Mouse (Mus musculus): ENCODE measurements around the gene Peli3.
"Not testable (repeated sequence)": the region's sequence is repeated elsewhere in the genome, so short reads cannot be mapped to it uniquely, and the experiment has no call there.

The Peli3 gene

DNA sequence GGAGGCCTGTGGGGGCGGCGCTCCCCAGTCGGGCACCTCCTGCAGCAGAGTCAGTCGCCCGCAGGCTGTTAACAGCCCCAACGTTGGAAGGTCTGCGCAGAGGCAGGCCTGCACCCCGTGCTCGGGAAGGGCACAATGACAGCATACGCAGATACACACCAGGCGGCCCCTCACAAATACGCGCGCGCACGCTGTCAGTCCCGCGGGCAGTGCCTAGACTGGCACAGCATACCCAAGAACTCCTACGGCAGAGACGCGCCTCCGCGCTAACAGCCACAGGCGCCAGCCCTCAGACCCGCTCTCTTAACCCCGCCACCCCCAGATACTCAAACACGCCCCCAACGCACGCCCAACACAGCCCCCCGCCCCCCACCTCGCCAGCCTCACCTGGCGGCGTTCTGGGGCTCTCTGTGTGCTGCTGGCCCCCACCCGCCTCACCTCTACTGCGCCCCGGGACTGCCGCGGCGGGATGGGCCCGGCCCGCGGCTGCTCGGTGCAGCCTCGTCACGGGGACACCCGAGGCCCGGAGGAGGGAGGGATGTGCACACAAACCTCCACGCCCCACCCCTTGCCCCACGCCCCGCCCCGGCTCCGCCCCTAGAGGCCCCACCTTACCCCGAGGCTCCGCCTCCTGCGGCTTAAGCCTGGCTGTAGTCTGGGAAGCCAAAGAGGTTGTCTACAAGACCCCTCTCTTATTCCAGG is at the start of gene Peli3:
Peli3 (minus strand) TSS at position 577 of the 702 bp plus-strand sequence.
- peak; percentile 79 for DNase-seq (ENCODE audit: low spot score)

DNA sequence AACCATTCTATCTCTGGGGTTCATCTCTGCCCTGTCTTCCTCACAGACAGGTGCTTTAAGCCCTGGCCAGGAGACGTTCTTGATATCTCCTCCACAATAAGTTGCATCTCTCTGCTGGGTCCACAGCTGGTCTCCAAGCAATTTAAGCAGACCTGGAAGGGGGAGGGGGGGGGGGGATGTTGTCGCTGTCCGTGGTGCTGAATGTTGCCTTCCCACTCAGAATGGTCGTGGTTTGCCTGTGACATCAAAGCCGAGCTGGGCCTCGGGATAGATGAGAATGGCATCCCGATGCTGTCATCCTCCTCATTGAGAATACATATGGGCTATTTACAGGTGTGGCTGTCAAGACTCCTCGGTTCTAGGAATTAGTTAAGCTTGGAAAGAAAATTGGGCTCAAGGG is 49.4 kb upstream of the Peli3 start:
- DNase-seq (ENCODE audit: low spot score) = no peak

DNA sequence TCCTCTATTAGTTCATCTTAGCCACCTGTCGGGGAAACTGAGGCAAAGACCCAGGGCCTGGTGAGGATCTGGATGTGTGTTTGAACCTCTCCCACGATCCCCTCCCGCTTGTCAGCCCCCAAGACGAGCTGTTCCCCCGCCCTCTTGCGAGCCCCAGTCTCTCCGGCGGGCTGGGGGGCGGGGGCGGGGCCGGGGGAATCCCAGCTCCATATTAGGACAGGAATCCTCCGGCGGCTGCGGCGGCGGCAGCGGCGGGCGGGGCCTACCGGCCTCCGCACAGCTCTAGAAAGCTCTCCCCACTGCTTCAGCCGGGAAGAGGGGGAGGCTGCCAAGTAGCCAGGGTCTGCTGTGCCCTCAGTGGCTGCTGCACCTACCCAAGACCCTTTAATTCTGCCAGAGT is 47.8 kb upstream of the Peli3 start:
- DNase-seq (ENCODE audit: low spot score) = no peak

DNA sequence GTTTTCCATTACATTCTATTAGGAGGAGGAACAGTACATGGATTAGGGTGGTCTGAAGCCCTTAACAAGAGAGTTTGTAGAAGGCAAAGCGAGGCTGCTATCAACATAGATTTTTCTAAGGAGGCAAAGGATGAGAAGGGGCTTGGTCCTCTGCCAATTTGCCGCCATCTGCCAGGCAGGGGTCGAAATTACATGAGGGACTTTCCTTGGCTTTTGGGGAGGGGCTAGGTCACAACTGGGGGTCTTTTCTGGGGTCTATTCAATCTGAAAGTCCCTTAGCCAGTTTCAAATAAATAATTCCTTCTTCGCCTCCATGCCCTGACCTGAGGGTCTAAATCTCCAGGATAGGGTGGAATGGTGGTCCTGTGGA is 47.3 kb upstream of the Peli3 start, which contains the start of gene Npas4:
Npas4 (minus strand) TSS at position 61 of the 370 bp plus-strand sequence.
- DNase-seq (ENCODE audit: low spot score) = no peak

DNA sequence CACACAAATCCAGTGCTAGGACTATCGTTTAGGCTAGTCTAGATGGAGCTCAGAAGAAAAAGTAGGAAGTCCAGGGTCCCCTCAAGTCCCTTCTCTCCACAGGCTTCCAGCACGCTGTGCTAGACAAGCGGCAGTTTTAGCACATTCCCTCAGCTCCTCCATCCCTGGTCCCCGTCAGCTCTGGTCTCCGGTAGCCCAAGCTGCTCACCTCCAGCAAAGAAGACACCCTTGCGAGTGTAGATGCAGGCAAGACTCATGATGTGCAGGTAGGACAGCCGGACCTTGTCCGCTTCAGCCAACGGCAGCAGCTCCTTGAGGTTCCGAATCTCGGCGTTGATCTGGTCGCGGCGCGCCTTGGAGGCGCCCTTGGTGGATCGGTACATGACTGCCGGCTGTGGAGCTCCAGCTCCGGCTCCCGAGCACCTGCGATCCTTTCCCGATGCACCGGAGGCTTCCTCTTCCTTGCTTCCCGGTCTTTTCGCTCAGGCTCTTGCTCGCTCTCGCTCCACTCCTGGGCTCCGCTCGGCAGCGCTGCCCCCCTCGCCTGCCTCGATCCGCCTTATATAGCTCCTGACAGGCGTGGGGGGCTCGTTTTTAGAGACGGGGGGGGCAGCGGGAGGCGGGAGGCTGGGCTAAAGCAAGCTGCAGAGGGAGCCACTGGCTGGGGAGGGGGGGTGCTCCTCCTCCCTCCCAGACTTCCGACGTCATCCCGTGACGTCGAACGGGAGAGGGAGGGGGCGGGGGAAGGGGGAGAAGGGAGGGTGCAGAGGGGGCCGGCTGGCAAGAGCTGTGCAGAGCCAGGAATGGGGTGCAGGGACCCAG is 46.7 kb upstream of the Peli3 start:
- no peak for DNase-seq (ENCODE audit: low spot score)

DNA sequence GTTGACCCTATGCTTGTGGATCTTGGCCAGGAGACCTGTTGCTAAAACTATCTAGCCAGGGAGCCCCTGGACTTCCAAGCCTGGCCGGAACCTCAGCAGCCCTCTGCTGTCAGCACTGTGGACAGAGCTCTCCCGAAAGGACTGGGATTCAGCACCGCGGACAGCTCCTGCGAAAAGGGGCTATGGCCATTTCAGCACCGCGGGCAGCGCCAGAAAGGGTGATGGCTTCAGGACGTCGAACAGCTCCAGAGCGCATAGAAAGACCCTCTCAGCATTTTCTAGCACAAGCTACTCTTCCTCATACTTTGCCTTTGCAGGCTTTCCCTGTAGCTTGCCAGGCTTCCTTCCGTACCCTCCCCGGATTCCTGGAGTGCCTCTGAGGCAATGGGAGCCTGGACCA is 46.1 kb upstream of the Peli3 start:
- peak; percentile 99 for DNase-seq (ENCODE audit: low spot score)

DNA sequence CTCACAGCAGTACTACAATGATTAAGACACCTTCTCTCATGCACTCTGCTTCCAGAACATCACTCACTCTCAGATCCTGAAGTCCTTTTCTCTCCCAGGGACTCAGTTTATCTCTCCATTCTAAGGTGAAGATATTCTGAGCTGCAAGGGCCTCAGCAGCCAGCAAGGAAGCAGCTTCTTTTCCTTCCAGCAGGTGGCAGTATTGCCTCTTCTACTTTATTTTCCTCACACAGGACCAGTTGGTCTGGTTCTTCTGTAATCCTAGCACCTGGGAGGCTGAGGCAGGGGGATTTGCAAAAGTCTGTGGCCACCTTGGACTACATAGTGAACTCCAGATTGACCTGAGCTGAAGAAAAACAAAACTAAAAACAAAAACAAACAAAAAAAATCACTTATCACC is 38.8 kb upstream of the Peli3 start:
- peak; percentile 34 for DNase-seq (ENCODE audit: low spot score)

DNA sequence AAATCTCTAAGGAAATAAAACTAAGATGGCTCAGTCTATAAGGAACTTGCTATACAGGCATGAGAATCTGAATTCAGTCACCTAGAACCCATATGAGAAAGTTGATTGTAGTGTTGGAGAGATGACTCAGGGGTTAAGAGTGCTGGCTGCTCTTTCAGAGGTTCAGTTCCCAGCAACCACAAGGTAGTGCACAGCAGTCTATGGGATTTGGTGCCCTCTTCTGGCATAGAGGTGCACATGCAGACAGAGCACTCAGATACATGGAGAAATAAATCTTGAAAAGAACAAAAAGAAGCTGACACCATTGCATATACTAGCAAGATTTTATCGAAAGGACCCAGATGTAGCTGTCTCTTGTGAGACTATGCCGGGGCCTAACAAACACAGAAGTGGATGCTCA is 25.3 kb upstream of the Peli3 start:
- DNase-seq (ENCODE audit: low spot score) = no peak

DNA sequence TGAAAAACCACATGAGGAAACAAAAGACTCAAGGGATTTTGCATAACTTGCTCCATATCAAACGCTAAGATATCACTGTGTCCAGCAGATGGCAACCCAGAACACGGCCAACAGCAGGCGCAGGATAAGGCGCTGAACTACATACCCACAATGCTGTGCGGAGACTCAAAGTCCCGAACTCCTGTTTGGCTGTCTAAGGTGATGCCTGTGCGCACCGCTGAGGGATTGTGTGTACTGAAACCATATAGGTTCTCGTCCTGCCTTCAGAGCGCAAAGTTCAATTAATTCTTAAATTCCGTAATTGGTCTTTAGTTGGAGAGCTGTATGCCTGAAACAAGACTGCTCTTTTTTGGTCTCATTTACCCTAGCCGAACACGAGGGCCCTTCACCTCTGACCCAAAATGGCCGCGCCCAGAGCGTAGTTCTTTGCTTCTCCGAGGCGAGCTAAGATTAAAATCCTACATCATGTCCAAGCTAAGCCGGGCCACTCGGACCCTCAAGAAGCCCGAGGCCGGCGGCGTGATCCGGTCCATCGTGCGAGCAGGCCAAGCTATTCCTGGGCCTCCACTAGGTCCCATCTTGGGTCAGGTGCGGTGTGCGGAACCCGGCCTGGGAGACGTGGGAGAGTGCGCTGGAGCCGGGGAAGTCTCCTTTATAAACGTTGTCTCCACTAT is 19.1 kb upstream of the Peli3 start, which contains the start of gene Mrpl11:
Mrpl11 (plus strand) TSS at position 220 of the 674 bp plus-strand sequence.
- DNase-seq (ENCODE audit: low spot score) = peak; percentile 83

DNA sequence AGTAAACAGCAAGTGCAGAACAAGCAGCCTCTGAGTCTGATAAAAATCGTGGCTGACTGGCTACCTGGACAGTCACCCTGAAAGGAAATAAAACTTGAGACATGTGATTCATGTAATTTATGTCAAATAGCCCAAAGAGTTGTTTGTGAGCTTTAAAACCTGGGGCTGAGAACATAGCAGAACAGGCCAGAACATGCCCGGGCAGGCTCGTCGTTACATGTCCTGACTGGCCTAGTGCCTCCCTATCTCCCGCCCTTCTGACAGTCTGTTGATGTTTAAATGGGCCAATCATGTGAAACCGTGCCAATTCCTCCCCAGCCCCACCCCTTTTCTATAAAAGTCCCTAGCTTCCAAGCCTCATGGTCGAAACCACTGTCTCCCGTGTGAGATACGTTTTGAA is 5.7 kb upstream of the Peli3 start:
- not testable (repeated sequence) for DNase-seq (ENCODE audit: low spot score)

DNA sequence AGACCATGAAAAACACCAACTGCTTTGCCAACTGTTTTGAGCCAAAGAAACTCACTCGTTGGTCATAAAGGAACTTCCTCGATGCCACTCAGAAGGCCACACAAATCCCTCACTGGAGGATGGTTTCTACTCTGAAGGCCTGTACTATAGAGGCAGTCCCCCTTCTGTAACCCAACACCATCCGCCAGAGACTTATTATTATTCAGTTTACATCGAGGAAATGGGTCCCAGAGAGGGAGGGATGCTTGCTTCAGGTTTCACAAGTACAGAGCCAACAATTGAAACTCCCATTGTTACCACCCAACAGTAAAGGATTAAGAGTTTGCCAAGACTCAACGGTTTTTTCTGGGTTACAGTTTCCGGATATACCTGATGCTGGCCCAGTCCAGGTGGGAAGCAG is 2.6 kb upstream of the Peli3 start:
- no peak for DNase-seq (ENCODE audit: low spot score)

DNA sequence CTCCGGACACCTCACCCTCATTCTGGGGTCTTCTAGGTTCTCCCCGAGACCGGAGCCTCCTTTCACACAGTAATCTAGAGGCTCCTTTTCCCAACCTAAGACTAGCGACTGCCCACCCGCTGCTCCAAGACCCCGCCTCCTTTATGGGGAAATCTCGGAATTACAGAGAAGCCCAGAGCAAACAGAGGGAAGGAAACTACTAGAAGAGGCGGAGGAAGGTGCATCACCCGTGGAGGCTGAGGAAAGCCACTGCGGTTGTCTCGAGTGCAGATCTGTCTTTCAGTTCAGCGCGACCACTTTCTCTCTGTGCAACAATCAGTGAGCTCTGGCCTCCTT is 294 bp upstream of the Peli3 start:
- DNase-seq (ENCODE audit: low spot score) = no peak

DNA sequence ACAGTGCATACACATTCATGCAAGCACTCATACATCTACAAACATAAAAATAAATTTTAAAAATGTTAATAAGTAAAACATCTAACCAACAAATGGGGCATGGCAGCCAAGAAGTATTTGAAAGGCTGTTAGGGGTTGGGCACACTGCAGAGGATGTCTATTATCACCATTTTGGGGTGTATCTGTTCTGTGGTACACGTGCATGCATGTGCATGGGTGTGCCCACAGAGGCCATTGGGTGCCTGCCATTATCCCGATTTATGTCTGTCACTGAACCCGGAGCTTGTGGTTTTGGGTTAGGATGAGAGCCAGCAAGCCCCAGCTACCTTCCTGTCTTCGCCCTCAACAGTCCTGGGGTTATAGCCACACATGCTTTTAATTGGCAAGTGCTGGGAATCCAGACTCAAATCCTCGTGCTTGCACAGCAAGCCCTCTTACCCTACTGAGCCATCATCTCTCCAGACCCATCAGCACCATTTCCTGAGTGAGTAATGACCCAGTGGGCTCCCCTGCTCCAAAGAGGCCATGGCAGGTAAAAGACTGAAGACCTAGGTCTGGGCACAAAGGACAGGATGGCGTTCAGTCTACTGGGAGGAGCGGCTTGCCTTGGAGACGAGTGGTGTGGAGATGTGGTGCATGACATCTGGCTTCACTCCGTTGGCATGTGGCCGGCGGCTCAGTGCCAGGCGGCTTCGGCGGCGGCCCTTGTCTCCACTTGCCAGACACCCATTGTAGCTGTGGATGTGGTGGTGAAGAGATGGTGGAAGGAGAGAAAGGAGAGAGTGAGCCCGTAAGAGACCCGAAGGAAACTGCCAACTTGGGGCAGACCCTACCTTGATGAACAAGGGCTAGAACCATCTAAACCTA is 5.2 kb downstream of the Peli3 start:
- no peak for DNase-seq (ENCODE audit: low spot score)

DNA sequence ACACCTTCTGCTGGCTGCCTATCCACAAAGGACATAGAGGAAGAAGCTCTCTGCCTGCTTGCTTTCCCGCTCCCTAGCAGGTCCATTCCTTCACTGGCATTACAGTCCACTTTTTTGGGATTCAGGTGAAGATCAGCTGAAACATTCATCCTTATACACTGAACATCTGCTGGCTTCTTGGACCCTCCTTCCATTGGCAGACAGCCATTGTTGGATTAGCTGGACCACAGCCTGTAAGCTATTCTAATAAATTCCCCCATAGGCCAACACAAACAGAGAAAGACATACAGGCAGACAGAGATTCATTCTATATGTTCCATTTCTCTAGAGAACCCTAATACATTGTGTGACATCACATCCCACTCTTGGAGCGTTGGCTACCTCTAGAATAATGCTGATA is 6.0 kb downstream of the Peli3 start:
- DNase-seq (ENCODE audit: low spot score) = no peak

DNA sequence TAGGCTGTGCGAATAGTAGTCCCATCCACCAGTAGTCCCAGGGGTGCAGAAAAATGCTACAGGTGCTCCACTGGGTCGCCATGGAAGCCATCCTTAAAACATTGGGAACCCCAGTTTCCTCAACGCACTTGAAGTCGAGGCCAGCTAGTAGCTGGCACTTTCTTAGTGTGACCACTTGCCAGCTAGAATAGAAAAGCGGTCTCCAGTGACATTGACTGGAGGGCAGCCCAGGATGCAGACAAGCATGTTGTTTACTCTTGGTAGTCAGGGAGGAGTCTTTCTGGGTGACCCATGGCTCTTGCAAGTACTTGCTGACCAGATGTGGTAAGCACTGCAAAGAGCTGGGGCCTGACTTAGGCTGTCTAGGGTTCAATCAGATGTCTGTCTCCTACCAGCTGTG is 14.1 kb downstream of the Peli3 start:
- peak; percentile 19 for DNase-seq (ENCODE audit: low spot score)

DNA sequence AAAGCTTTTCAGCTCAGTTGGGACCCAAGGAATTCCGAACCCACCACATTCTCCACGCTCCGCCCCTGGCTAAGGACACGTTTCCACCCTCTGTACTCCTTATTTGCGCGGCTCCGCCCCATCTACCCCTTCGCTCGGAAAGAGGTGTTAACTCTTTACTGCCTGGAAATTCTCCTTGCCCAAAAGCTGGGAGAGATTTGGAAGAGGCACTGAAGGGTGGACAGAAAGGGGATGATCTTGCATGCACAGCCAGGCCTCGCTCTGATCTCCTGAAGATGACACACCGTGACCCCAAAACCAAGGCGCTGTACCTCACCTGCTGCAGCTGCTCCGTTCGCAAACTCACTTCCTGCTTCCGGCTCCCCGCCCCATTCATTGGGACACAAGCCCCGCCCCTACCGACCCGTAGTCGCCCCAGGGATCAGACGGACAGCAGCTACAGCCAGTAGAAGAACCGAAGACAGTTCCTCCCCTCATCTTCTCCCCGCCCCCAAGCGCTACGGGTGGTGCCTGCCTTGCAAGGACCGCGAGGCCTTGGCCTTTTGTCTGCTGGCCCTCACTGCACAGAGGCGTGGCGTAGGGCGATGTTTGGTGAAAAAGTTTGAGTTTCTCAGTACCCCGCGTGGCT is 14.9 kb downstream of the Peli3 start, which contains the start of gene Dpp3:
Dpp3 (minus strand) TSS at position 384 of the 628 bp plus-strand sequence.
- peak; percentile 98 for DNase-seq (ENCODE audit: low spot score)

DNA sequence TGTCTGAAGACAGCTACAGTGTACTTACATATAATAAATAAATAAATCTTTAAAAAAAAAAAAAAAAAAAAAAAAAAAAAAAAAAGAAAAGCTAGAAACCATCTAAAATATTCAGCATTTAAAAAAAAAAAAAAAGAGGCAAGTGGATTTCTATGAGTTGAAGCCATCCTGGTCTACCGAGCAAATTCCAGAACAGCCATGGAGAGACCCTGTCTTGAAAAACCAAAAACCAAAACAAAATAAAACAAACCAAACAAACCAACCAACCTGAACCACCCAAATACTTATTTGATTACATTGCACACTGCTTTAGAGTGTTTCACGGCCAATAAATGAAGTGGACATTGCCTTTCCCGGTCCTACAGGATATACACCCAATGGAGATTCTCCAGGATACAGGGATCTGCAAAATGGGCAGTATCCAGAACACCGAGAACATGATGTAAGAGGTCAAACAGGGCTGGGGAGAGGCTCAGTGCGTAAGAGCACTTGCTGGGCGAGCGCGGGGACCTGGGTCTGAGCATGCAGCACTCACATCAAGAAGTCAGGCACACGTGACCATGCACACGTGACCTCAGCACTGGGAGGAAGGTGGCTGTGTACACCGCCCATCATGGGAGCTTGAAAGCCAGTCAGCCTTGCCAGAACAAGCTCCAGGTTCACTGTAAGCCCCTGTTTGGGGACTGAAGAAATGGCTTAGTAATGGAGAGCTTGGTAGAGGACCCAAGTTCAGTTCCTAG is 17.6 kb downstream of the Peli3 start:
- DNase-seq (ENCODE audit: low spot score) = no peak

DNA sequence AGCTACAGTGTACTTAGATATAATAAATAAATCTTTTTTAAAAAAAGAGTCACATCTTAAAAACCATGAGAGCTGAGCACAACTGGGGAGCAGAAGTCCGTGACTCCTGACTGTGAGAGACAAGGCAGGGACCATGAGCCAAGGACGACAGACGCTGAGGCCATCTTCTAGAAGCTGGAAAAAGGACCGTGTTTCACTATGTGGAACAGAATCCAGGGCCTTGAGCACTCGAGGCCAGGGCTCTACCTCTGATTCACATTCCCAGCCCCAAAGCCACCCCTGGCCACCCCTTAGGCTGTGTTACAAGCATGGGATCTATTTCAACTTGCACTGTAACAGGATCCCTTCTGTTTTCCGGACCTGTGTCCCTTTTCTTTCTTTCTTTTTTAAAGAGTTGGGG is 23.3 kb downstream of the Peli3 start:
- DNase-seq (ENCODE audit: low spot score) = no peak

DNA sequence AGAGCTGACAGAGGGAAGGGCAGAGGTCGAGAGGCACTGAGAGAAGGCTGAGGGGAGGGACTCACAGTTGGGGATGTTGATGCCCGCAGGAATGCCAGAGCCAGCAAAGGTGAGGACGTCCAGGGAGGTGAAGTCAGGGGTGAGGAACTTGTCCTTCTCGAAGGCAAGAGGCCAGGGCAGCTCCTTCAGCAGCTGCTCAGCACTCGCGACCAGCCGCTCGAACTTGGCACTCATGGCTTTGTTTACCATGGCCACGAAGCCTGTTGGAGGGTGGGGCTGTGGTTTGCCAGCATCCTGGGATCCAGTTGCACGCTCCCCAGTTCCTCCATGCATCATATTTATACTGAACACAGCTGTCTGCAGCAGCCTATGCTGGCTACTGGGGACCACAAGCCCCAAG is 26.1 kb downstream of the Peli3 start:
- no peak for DNase-seq (ENCODE audit: low spot score)

DNA sequence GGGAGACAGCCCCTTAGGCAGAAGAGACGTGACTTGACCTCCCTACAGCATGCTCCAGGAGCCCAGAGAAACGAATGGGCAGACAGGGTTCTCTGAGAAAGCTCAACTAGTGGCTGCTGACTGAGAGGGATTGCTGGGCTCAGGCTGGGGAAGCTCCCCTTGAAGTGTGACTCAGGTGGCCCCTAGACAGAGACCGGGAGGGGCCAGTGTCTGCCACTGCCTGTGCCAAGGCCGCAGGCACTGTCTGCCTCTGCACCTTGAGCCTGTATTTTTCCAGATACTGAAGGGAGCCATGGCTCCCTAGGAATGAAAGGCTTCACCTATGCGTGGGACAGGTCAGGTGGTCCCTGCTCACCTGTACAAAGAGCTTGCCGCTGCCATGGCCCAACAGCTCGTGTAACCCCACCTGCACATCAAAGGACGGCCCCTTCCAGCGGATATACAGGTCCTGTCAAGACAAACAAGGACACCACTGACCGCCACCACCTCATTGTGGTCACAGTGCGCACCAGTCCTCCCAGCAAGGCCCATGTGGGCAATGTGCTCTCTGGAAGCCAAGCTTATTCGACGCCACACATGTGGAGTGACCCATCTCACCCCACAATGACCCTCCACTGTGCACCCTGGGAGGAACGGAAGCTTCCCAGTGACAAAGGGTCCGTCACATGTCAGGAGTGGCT is 26.9 kb downstream of the Peli3 start:
- no peak for DNase-seq (ENCODE audit: low spot score)

Measured in ovary, postnatal 14 days (tissue).